Mouse (Mus musculus): Measurements from ENCODE around the gene Sugt1.

GRCm38 (mm10) chr14:79591611-79592010 is 4.1 kb downstream of the Sugt1 start:
- no peak for TF ChIP-seq EP300 (IDR thresholded peaks at IDR 0.05; ENCODE audit: low read depth)
- no peak for TF ChIP-seq CTCF (IDR thresholded peaks at IDR 0.05; ENCODE audit: low read depth)
